8 mouse cellular contexts compared by ENCODE assay signal in genomic region chr17:24415011-24415410, GRCm38 (mm10). TPM values are rescaled to one million over a fixed set of nuclear protein-coding genes. Genes with fewer than 3 reads are reported as not detected.
DNase-seq lines count a peak whose midpoint lies in the region; ATAC-seq and TF ChIP-seq lines count a peak whose summit lies in the region.

No protein-coding gene starts in this region.

- TF ChIP-seq CTCF in kidney, postnatal 0 days (IDR thresholded peaks at IDR 0.05; ENCODE audit: low read depth), result no peak

- peak overlapping the region; percentile 80 for H3K4me2 ChIP-seq in kidney, postnatal 0 days (ENCODE audit: low read length)
- peak overlapping the region; percentile 95 for H3K4me2 ChIP-seq in intestine, embryonic 14.5 days (ENCODE audit: low read length)

- 0 out of 2 replicates have a peak, but pooled peaks have one; percentile 1 for ATAC-seq in kidney, postnatal 0 days (replicated peaks; ENCODE audit: low FRiP score, low read depth)
- ATAC-seq in intestine, embryonic 14.5 days (replicated peaks; ENCODE audit: low FRiP score, low TSS enrichment, low read depth), result no peak

- H3K4me1 ChIP-seq in kidney, postnatal 0 days (replicated peaks; ENCODE audit: insufficient read depth, low read length), result peaks cover 14% of the 10 kb centered on the region; the same call in 1 of the 2 replicates
- H3K4me1 ChIP-seq in embryonic facial prominence, embryonic 10.5 days, result peaks cover 28% of the 10 kb centered on the region
- H3K4me1 ChIP-seq in intestine, embryonic 14.5 days (replicated peaks; ENCODE audit: control insufficient read depth, insufficient read depth, low read length), result peaks cover 16% of the 10 kb centered on the region

- H3K27ac ChIP-seq in kidney, postnatal 0 days, result peak overlapping the region; percentile 88
- H3K27ac ChIP-seq in embryonic facial prominence, embryonic 10.5 days (replicated peaks), result peak overlapping the region; percentile 97
- peak overlapping the region; percentile 92 for H3K27ac ChIP-seq in intestine, embryonic 14.5 days (ENCODE audit: low read depth)

- H3K36me3 ChIP-seq in kidney, postnatal 0 days (ENCODE audit: insufficient read depth, low read length), result peaks cover 18% of the 10 kb centered on the region
- peaks cover 60% of the 10 kb centered on the region for H3K36me3 ChIP-seq in embryonic facial prominence, embryonic 10.5 days (replicated peaks)
- peaks cover 56% of the 10 kb centered on the region for H3K36me3 ChIP-seq in intestine, embryonic 14.5 days (ENCODE audit: control insufficient read depth, insufficient read depth, low read length)

- no peaks in the 10 kb centered on the region for H3K9me3 ChIP-seq in kidney, postnatal 0 days (replicated peaks; ENCODE audit: low read length)
- no peaks in the 10 kb centered on the region for H3K9me3 ChIP-seq in embryonic facial prominence, embryonic 10.5 days
- no peaks in the 10 kb centered on the region for H3K9me3 ChIP-seq in intestine, embryonic 14.5 days (ENCODE audit: control insufficient read depth, low read length)

- H3K27me3 ChIP-seq in kidney, postnatal 0 days (ENCODE audit: insufficient read depth, low read length), result no peaks in the 10 kb centered on the region
- H3K27me3 ChIP-seq in embryonic facial prominence, embryonic 10.5 days (replicated peaks; ENCODE audit: low read depth, poor library complexity, severe bottlenecking), result no peaks in the 10 kb centered on the region
- no peaks in the 10 kb centered on the region for H3K27me3 ChIP-seq in intestine, embryonic 14.5 days (replicated peaks; ENCODE audit: control insufficient read depth, insufficient read depth, low read length)

- peak overlapping the region; percentile 91 for H3K9ac ChIP-seq in kidney, postnatal 0 days (ENCODE audit: low read depth, low read length)
- peak overlapping the region; percentile 86 for H3K9ac ChIP-seq in intestine, embryonic 14.5 days (ENCODE audit: low read length)

- peak overlapping the region; percentile 87 for H3K4me3 ChIP-seq in kidney, postnatal 0 days (replicated peaks; ENCODE audit: low read depth, low read length)
- peak overlapping the region; percentile 84 for H3K4me3 ChIP-seq in embryonic facial prominence, embryonic 10.5 days
- peak overlapping the region; percentile 94 for H3K4me3 ChIP-seq in intestine, embryonic 14.5 days (ENCODE audit: low read depth, low read length)

- DNase-seq in kidney, postnatal 0 days (ENCODE audit: low spot score), result peak; percentile 12
- DNase-seq in kidney, postnatal 36 days, result no peak
- no peak for DNase-seq in embryonic facial prominence, embryonic 10.5 days (ENCODE audit: low spot score)
- no peak for DNase-seq in intestine, embryonic 14.5 days (ENCODE audit: low spot score)
- DNase-seq in neural tube, embryonic 10.5 days (ENCODE audit: extremely low spot score, low spot score), result peak; percentile 23
- DNase-seq in right cerebral cortex, postnatal 36 days (ENCODE audit: low spot score in 2 of 2), result no peak
- DNase-seq in gastrocnemius, postnatal 4 days (ENCODE audit: low spot score in 2 of 2), result no peak
- no peak for DNase-seq in thymus, postnatal 10 days (ENCODE audit: low spot score in 2 of 2)

- WGBS in kidney, postnatal 0 days, result under 1% methylated on average over 21 of the region's 21 CpGs
- under 1% methylated on average over 21 of the region's 21 CpGs for WGBS in embryonic facial prominence, embryonic 10.5 days
- WGBS in intestine, embryonic 14.5 days, result 0% methylated on average over 21 of the region's 21 CpGs

RNA-seq across cellular contexts. Expression of gene Rnps1, which starts 0.6 kb away (rescaled TPM):
- polyA plus RNA-seq in kidney, postnatal 0 days (2015; fragmentation: Nextera tagmentation; extraction: Ambion mirVana), result 191 and 203 TPM in 2 replicates
- 471 and 476 TPM in 2 replicates for polyA plus RNA-seq in embryonic facial prominence, embryonic 10.5 days (2016; fragmentation: Nextera tagmentation; extraction: Ambion mirVana)
- 267 and 292 TPM in 2 replicates for polyA plus RNA-seq in intestine, embryonic 14.5 days (2014; fragmentation: Nextera tagmentation; extraction: Ambion mirVana)
- 10 to 100 TPM; 83.7 to 93.6 TPM for total RNA-seq in gastrocnemius, postnatal 4 days (2021)

RNA-seq across cellular contexts. Expression of gene Eci1, which starts 11.4 kb away (rescaled TPM):
- polyA plus RNA-seq in kidney, postnatal 0 days (2015; fragmentation: Nextera tagmentation; extraction: Ambion mirVana), result 109 and 136 TPM in 2 replicates
- polyA plus RNA-seq in embryonic facial prominence, embryonic 10.5 days (2016; fragmentation: Nextera tagmentation; extraction: Ambion mirVana), result 86.2 and 89.0 TPM in 2 replicates
- 104 and 106 TPM in 2 replicates for polyA plus RNA-seq in intestine, embryonic 14.5 days (2014; fragmentation: Nextera tagmentation; extraction: Ambion mirVana)
- 100 to 1,000 TPM; 117 to 133 TPM for total RNA-seq in gastrocnemius, postnatal 4 days (2021)

RNA-seq across cellular contexts. Expression of gene Dnase1l2, which starts 27.9 kb away (rescaled TPM):
- 3.8 and 4.1 TPM in 2 replicates for polyA plus RNA-seq in kidney, postnatal 0 days (2015; fragmentation: Nextera tagmentation; extraction: Ambion mirVana)
- 2.5 and 3.6 TPM in 2 replicates for polyA plus RNA-seq in embryonic facial prominence, embryonic 10.5 days (2016; fragmentation: Nextera tagmentation; extraction: Ambion mirVana)
- 2.4 TPM in 2 replicates for polyA plus RNA-seq in intestine, embryonic 14.5 days (2014; fragmentation: Nextera tagmentation; extraction: Ambion mirVana)
- total RNA-seq in gastrocnemius, postnatal 4 days (2021), result 1 to 10 TPM; 1.9 TPM

RNA-seq across cellular contexts. Expression of gene E4f1, which starts 55.1 kb away (rescaled TPM):
- 9.8 and 12.0 TPM in 2 replicates for polyA plus RNA-seq in kidney, postnatal 0 days (2015; fragmentation: Nextera tagmentation; extraction: Ambion mirVana)
- 35.5 and 36.6 TPM in 2 replicates for polyA plus RNA-seq in embryonic facial prominence, embryonic 10.5 days (2016; fragmentation: Nextera tagmentation; extraction: Ambion mirVana)
- polyA plus RNA-seq in intestine, embryonic 14.5 days (2014; fragmentation: Nextera tagmentation; extraction: Ambion mirVana), result 23.2 and 23.8 TPM in 2 replicates
- 10 to 100 TPM; 18.0 to 20.7 TPM for total RNA-seq in gastrocnemius, postnatal 4 days (2021)

RNA-seq across cellular contexts. Expression of gene Pgp, which starts 55.2 kb away (rescaled TPM):
- polyA plus RNA-seq in kidney, postnatal 0 days (2015; fragmentation: Nextera tagmentation; extraction: Ambion mirVana), result 61.7 and 64.0 TPM in 2 replicates
- polyA plus RNA-seq in embryonic facial prominence, embryonic 10.5 days (2016; fragmentation: Nextera tagmentation; extraction: Ambion mirVana), result 71.0 and 72.8 TPM in 2 replicates
- polyA plus RNA-seq in intestine, embryonic 14.5 days (2014; fragmentation: Nextera tagmentation; extraction: Ambion mirVana), result 73.1 and 81.0 TPM in 2 replicates
- 10 to 100 TPM; 34.6 to 37.4 TPM for total RNA-seq in gastrocnemius, postnatal 4 days (2021)

Comparison
In these comparisons a context has a peak if more than half of its experiments do, and no peak if none do; other contexts are left out.
1. DNase-seq: peak in kidney, postnatal 0 days (single experiment) and neural tube, embryonic 10.5 days (single experiment); none in kidney, postnatal 36 days (0 of 2), embryonic facial prominence, embryonic 10.5 days (single experiment), intestine, embryonic 14.5 days (single experiment), right cerebral cortex, postnatal 36 days (0 of 2), gastrocnemius, postnatal 4 days (0 of 2) and thymus, postnatal 10 days (0 of 2).
2. Peak in every context shown above with its lines, with median percentiles within 50 percentile points of each other: H3K27ac ChIP-seq and H3K4me3 ChIP-seq.